ENCODE assay signal across 12 mouse cellular contexts in the genomic region with DNA sequence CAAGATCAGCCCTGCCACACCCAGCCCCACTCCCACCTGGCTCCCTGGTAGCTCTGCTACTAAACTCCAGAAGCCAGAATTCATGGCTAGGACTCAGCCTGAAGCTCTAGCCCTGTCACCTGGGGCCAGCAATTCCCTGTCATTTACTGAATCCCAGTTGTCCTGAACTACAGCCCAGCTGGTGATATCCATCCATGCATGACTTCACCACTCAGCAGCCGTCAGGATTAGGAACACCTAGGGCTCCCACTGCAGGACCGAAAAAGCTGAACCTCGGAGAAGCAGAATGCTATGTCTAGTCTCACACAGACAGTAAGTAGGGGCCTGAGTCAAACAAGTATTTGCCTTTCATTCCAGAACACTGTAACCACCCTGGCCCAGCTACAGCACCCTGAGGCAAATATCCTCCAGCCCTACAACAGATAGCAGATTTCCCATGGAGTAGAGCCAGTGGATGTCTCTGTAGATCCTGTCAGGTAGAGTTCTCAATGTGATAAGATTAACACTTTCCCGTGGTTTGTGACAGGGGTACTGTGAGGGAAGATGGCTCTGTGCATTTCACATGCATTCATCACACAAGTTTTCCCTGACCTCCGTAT. TPM values are rescaled to one million over a fixed set of nuclear protein-coding genes. Genes with fewer than 3 reads are reported as not detected.
DNase-seq lines count a peak whose midpoint lies in the region; ATAC-seq lines count a peak whose summit lies in the region.
"Had no signal": no experiment of that assay in that cellular context is flagged by ENCODE, and none has a peak within 500 bp of the region (broad histone marks: within the 10 kb centered on the region; RNA-seq: fewer than 3 reads in every experiment).

No protein-coding gene starts in this region.

- no peaks in the 10 kb centered on the region for H3K27me3 ChIP-seq in embryonic facial prominence, embryonic 13.5 days
- no peaks in the 10 kb centered on the region for H3K27me3 ChIP-seq in forebrain, embryonic 14.5 days (replicated peaks; ENCODE audit: control insufficient read depth, insufficient read depth, low read length)
- 0 out of 2 replicates have a peak, but pooled peaks cover 3% of the 10 kb centered on the region for H3K27me3 ChIP-seq in limb, embryonic 10.5 days (ENCODE audit: low read depth, poor library complexity, severe bottlenecking)
- no peaks in the 10 kb centered on the region for H3K27me3 ChIP-seq in neural tube, embryonic 12.5 days (replicated peaks)
- H3K27me3 ChIP-seq: embryonic facial prominence, embryonic 12.5 days had no signal

- DNase-seq in forebrain, embryonic 14.5 days (ENCODE audit: low spot score) = peak; percentile 37
- no peak for DNase-seq in limb, embryonic 10.5 days (ENCODE audit: low spot score)
- no peak for DNase-seq in c-Kit-positive CD71-positive TER-119-positive erythroid progenitor cells, embryonic 14.5 days (ENCODE audit: low spot score)
- DNase-seq in right cerebral cortex, postnatal 14 days = no peak
- no peak for DNase-seq in heart, postnatal 14 days
- DNase-seq: liver, embryonic 13.5 days; lung, postnatal 36 days had no signal

- ATAC-seq in embryonic facial prominence, embryonic 13.5 days (ENCODE audit: insufficient number of reproducible peaks, insufficient read depth, low FRiP score, low TSS enrichment, low read depth) = 0 out of 2 replicates have a peak, but pooled peaks have one; percentile 15
- no peak for ATAC-seq in forebrain, embryonic 14.5 days
- no peak for ATAC-seq in neural tube, embryonic 12.5 days (ENCODE audit: low FRiP score, low read depth)

- H3K4me1 ChIP-seq in embryonic facial prominence, embryonic 13.5 days = peaks cover 20% of the 10 kb centered on the region
- peaks cover 40% of the 10 kb centered on the region for H3K4me1 ChIP-seq in forebrain, embryonic 14.5 days (ENCODE audit: control insufficient read depth, insufficient read depth, low read length)
- H3K4me1 ChIP-seq in limb, embryonic 10.5 days = peaks cover 26% of the 10 kb centered on the region
- peaks cover 37% of the 10 kb centered on the region for H3K4me1 ChIP-seq in neural tube, embryonic 12.5 days
- H3K4me1 ChIP-seq: liver, embryonic 13.5 days had no signal

- WGBS in embryonic facial prominence, embryonic 13.5 days = 40% methylated on average over 5 of the region's 5 CpGs
- WGBS in forebrain, embryonic 14.5 days = 21% methylated on average over 5 of the region's 5 CpGs
- WGBS in limb, embryonic 10.5 days = 71% methylated on average over 5 of the region's 5 CpGs
- WGBS in neural tube, embryonic 12.5 days = 52% methylated on average over 5 of the region's 5 CpGs

- H3K4me3 ChIP-seq in embryonic facial prominence, embryonic 13.5 days = no peak overlapping the region
- no peak overlapping the region for H3K4me3 ChIP-seq in forebrain, embryonic 14.5 days (ENCODE audit: low read depth, low read length)
- H3K4me3 ChIP-seq in limb, embryonic 10.5 days = no peak overlapping the region
- H3K4me3 ChIP-seq in neural tube, embryonic 12.5 days = no peak overlapping the region
- H3K4me3 ChIP-seq: embryonic facial prominence, embryonic 12.5 days; liver, embryonic 13.5 days had no signal

- no peak overlapping the region for H3K27ac ChIP-seq in embryonic facial prominence, embryonic 13.5 days
- peak overlapping the region; percentile 92 for H3K27ac ChIP-seq in forebrain, embryonic 14.5 days (ENCODE audit: low read depth, low read length)
- peak overlapping the region; percentile 85 for H3K27ac ChIP-seq in limb, embryonic 10.5 days
- no peak overlapping the region; the same call in 1 of the 2 replicates for H3K27ac ChIP-seq in neural tube, embryonic 12.5 days
- H3K27ac ChIP-seq: liver, embryonic 13.5 days had no signal

- no peaks in the 10 kb centered on the region for H3K9me3 ChIP-seq in embryonic facial prominence, embryonic 13.5 days
- H3K9me3 ChIP-seq in forebrain, embryonic 14.5 days (replicated peaks; ENCODE audit: control insufficient read depth, low read length) = no peaks in the 10 kb centered on the region
- no peaks in the 10 kb centered on the region for H3K9me3 ChIP-seq in limb, embryonic 10.5 days (replicated peaks)
- H3K9me3 ChIP-seq in neural tube, embryonic 12.5 days = no peaks in the 10 kb centered on the region
- H3K9me3 ChIP-seq: embryonic facial prominence, embryonic 12.5 days; liver, embryonic 13.5 days had no signal

- H3K4me2 ChIP-seq in embryonic facial prominence, embryonic 13.5 days = no peak overlapping the region
- H3K4me2 ChIP-seq in forebrain, embryonic 14.5 days (ENCODE audit: low read length) = no peak overlapping the region
- H3K4me2 ChIP-seq in neural tube, embryonic 12.5 days (replicated peaks) = no peak overlapping the region
- H3K4me2 ChIP-seq: embryonic facial prominence, embryonic 12.5 days; liver, embryonic 13.5 days had no signal

- H3K36me3 ChIP-seq in embryonic facial prominence, embryonic 13.5 days = no peaks in the 10 kb centered on the region
- H3K36me3 ChIP-seq in forebrain, embryonic 14.5 days (ENCODE audit: control insufficient read depth, insufficient read depth, low read length) = no peaks in the 10 kb centered on the region
- H3K36me3 ChIP-seq in limb, embryonic 10.5 days = no peaks in the 10 kb centered on the region
- H3K36me3 ChIP-seq in neural tube, embryonic 12.5 days = no peaks in the 10 kb centered on the region
- H3K36me3 ChIP-seq: embryonic facial prominence, embryonic 12.5 days; liver, embryonic 13.5 days had no signal

- intact Hi-C loops in heart, postnatal 14 days (cut with DNase I) = no loop called here

- 0 out of 2 replicates have a peak overlapping the region, but pooled peaks have one; percentile 36 for H3K9ac ChIP-seq in embryonic facial prominence, embryonic 13.5 days
- H3K9ac ChIP-seq in forebrain, embryonic 14.5 days (ENCODE audit: low read length) = peak overlapping the region; percentile 68
- H3K9ac ChIP-seq in neural tube, embryonic 12.5 days = 0 out of 2 replicates have a peak overlapping the region, but pooled peaks have one; percentile 0
- H3K9ac ChIP-seq: liver, embryonic 13.5 days had no signal

RNA-seq across cellular contexts. Expression of a gene that starts 4.9 kb away (rescaled TPM):
- 1.3 TPM in 1 of 2 replicates, not detected in the other for polyA plus RNA-seq in embryonic facial prominence, embryonic 13.5 days (2015; fragmentation: Nextera tagmentation; extraction: Ambion mirVana)
- polyA plus RNA-seq in forebrain, embryonic 14.5 days (2014; fragmentation: Nextera tagmentation; extraction: Ambion mirVana) = 1.1 and 2.5 TPM in 2 replicates
- not detected in 2 replicates for polyA plus RNA-seq in limb, embryonic 10.5 days (2016; fragmentation: Nextera tagmentation; extraction: Ambion mirVana)
- 0.60 TPM in 1 of 2 replicates, not detected in the other for polyA plus RNA-seq in neural tube, embryonic 12.5 days (2016; fragmentation: Nextera tagmentation; extraction: Ambion mirVana)
- total RNA-seq in heart, postnatal 14 days (2021) = not detected
- total RNA-seq: adrenal gland, postnatal 4 days; heart, adult 8-10 months had no signal
- polyA plus RNA-seq: liver, embryonic 13.5 days had no signal

RNA-seq across cellular contexts. Expression of a gene that starts 25.0 kb away (rescaled TPM):
- polyA plus RNA-seq in embryonic facial prominence, embryonic 13.5 days (2015; fragmentation: Nextera tagmentation; extraction: Ambion mirVana) = 80.6 and 90.9 TPM in 2 replicates
- 72.7 and 78.5 TPM in 2 replicates for polyA plus RNA-seq in forebrain, embryonic 14.5 days (2014; fragmentation: Nextera tagmentation; extraction: Ambion mirVana)
- polyA plus RNA-seq in limb, embryonic 10.5 days (2016; fragmentation: Nextera tagmentation; extraction: Ambion mirVana) = 70.0 and 70.9 TPM in 2 replicates
- 76.8 and 79.0 TPM in 2 replicates for polyA plus RNA-seq in neural tube, embryonic 12.5 days (2016; fragmentation: Nextera tagmentation; extraction: Ambion mirVana)
- 10 to 100 TPM; 20.7 to 23.3 TPM for total RNA-seq in heart, postnatal 14 days (2021)

Comparison
In these comparisons a context has a peak if more than half of its experiments do, and no peak if none do; other contexts are left out.
1. H3K27ac ChIP-seq: peak in forebrain, embryonic 14.5 days (single experiment) and limb, embryonic 10.5 days (single experiment); none in embryonic facial prominence, embryonic 13.5 days (single experiment) and neural tube, embryonic 12.5 days (single experiment).
2. H3K9ac ChIP-seq: peak in every context shown above with its lines; median percentile 68 in forebrain, embryonic 14.5 days; 36 in embryonic facial prominence, embryonic 13.5 days; 0 in neural tube, embryonic 12.5 days.